Mouse (Mus musculus) forebrain, embryonic 14.5 days (tissue): ENCODE data around the gene Ttc27. TPM values are rescaled to one million over a fixed set of nuclear protein-coding genes. Genes with fewer than 3 reads are reported as not detected.

Experiments used
- ATAC-seq: fragments of 200-750 bp; cut with Nextera tagmentation; 2 replicates; pipeline ENCODE4 v1.8.0; 2017; ENCODE audit warnings: mild to moderate bottlenecking, moderate library complexity
- DNase-seq: peaks from one replicate; pipeline ENCODE4 v3.0.0-alpha.2; 2015; ENCODE audit warnings: low spot score
- H3K27ac ChIP-seq: fragments of 300-500 bp; sonication (generic); 2 replicates; pipeline ENCODE4 v1.5.1; 2014; ENCODE audit warnings: low read depth, mild to moderate bottlenecking, control low read depth, low read length, moderate library complexity
- H3K27me3 ChIP-seq: fragments of 300-500 bp; sonication (generic); replicated peaks from 2 replicates; pipeline ENCODE4 v1.6.1; 2014; ENCODE audit warnings: low read length, control low read depth, mixed read lengths; ENCODE audit not compliant: control insufficient read depth, insufficient read depth
- H3K36me3 ChIP-seq: fragments of 300-500 bp; sonication (generic); 2 replicates; pipeline ENCODE4 v1.6.1; 2014; ENCODE audit warnings: low read length, control low read depth; ENCODE audit not compliant: control insufficient read depth, insufficient read depth
- H3K4me1 ChIP-seq: fragments of 300-500 bp; sonication (generic); 2 replicates; pipeline ENCODE4 v1.6.1; 2014; ENCODE audit warnings: antibody characterized with exemption, low read length, control low read depth; ENCODE audit not compliant: control insufficient read depth, insufficient read depth
- H3K4me2 ChIP-seq: fragments of 300-500 bp; sonication (generic); 2 replicates; pipeline ENCODE4 v1.6.1; 2014; ENCODE audit warnings: mild to moderate bottlenecking, control low read depth, low read length
- H3K4me3 ChIP-seq: fragments of 300-500 bp; sonication (generic); 2 replicates; pipeline ENCODE4 v1.5.1; 2014; ENCODE audit warnings: low read depth, low read length, control low read depth
- H3K9ac ChIP-seq: fragments of 300-500 bp; sonication (generic); 2 replicates; pipeline ENCODE4 v1.6.1; 2014; ENCODE audit warnings: mild to moderate bottlenecking, low read length, control low read depth, moderate library complexity
- H3K9me3 ChIP-seq: fragments of 300-500 bp; sonication (generic); replicated peaks from 2 replicates; pipeline ENCODE4 v1.6.1; 2016; ENCODE audit warnings: low read length, control low read depth, mixed read lengths; ENCODE audit not compliant: control insufficient read depth
- WGBS: fragments of 180-500 bp; shearing (Covaris S2); extraction: QIAGEN DNeasy Blood & Tissue Kit; methylation state at CpG from one replicate; pipeline ENCODE4 v1.1.7; 2014; 5-methylcytosine and 5-hydroxymethylcytosine counted together
- polyA plus RNA-seq: library from polyadenylated mRNA; unstranded; fragments of >200 nt; fragmentation: Nextera tagmentation; extraction: Ambion mirVana; gene quantifications from 2 replicates; pipeline ENCODE4 v1.2.1, GENCODE M21; 2014

The Ttc27 gene
- polyA plus RNA-seq, 1 experiment from 2014 or later: 20.7 TPM

DNA sequence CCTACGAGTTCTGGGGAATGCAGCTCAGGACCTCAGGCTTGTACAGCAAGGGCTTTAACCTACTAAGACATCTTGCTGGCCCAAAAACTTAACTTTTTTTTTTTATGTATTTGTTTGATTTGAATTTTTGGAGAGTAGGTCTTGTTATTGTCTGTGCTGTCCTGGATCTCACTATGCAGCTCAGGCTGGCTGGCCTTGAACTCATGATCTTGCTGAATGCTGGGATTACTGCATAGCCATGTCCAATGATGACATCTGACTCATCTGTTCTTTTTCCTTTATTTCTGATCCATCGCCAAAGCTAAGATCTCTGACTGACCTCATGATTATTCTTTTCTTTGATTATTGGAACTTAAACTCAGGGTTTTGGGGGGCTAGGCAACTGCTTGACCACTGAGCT lies 113.3 kb downstream of the Ttc27 start:
- Histone ChIP-seq H3K9me3 (no peaks in the 10 kb centered on the region), H3K9ac (no peak overlapping the region), H3K27ac (no peak overlapping the region), H3K4me1 (no peaks in the 10 kb centered on the region), H3K36me3 (no peaks in the 10 kb centered on the region), H3K27me3 (no peaks in the 10 kb centered on the region), H3K4me2 (no peak overlapping the region), H3K4me3 (no peak overlapping the region)
- WGBS: 92% methylated on average over 2 of the region's 2 CpGs
- DNase-seq (no peak), ATAC-seq (no peak)

DNA sequence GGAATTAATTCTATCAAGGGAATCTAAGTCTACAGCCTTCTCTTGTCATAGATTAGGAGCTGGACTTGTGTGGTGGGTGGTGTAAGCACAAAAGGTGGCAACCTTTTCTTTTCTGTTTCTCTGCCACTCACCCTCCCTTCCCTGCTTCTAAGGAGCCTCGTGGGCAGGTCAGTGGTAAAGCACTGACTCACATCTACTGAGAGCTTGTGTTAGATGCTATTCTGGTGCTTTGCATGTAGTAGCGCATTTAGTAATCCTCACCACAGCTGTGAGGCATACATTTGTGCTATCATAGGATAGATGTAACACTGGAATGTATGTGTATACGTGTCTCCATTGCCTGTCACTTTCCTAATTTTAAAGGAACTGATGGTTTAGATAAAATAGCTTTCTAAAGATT lies 124.2 kb downstream of the Ttc27 start:
- Histone ChIP-seq H3K27me3 (no peaks in the 10 kb centered on the region), H3K4me2 (no peak overlapping the region), H3K9me3 (no peaks in the 10 kb centered on the region), H3K9ac (no peak overlapping the region), H3K27ac (no peak overlapping the region), H3K36me3 (no peaks in the 10 kb centered on the region), H3K4me3 (no peak overlapping the region), H3K4me1 (peaks cover 3% of the 10 kb centered on the region; the same call in 1 of the 2 replicates)
- DNase-seq: no peak
- ATAC-seq: no peak
- 76% methylated on average over 3 of the region's 3 CpGs for WGBS

DNA sequence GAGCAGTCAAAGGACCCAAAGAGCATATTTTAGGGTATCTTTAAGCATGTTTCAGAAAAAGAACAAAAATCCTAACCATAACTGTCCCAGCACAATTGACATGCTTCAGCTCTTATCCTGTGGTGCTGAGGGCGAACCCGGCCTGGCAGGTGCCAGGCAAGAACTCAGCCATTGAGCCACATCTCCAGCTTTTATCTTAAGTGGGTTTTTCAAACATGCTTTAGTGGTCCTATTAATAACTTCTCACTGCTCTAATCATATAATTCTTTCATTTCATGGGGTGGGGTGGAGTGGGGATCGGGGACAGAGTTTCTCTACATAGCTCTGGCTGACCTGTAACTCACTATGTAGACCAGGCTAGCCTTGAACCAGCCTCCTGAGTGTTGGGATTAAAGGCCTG lies 125.1 kb downstream of the Ttc27 start:
- Histone ChIP-seq H3K9me3 (no peaks in the 10 kb centered on the region), H3K27me3 (no peaks in the 10 kb centered on the region), H3K9ac (no peak overlapping the region), H3K36me3 (no peaks in the 10 kb centered on the region), H3K4me1 (peaks cover 3% of the 10 kb centered on the region; the same call in 1 of the 2 replicates), H3K27ac (no peak overlapping the region), H3K4me3 (no peak overlapping the region), H3K4me2 (no peak overlapping the region)
- DNase-seq: no peak
- ATAC-seq: no peak
- 90% methylated on average over 3 of the region's 3 CpGs for WGBS

DNA sequence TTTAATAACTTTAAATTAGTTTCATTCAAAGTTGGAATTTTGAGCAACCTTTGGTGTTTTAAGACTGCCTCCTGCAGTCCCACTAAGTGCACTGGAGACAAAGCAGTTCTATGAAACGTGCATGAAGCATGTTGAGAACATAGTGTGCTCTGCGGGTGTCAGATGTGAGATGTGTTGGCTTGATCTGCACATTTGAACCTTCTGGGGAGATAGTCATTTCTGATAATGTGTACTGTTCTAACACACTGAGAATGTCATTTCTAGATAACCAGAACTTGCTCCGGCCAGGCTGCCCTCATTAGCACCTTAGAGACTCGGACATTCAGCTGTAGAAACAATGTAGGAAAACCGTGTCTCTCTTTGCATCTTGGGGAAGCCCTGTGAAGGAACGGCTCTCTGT lies 126.0 kb downstream of the Ttc27 start:
- H3K27ac ChIP-seq: no peak overlapping the region
- H3K36me3 ChIP-seq: no peaks in the 10 kb centered on the region
- no peaks in the 10 kb centered on the region for H3K27me3 ChIP-seq
- ATAC-seq: no peak
- no peak for DNase-seq
- peaks cover 3% of the 10 kb centered on the region; the same call in 1 of the 2 replicates for H3K4me1 ChIP-seq
- no peak overlapping the region for H3K4me3 ChIP-seq
- 89% methylated on average over 6 of the region's 6 CpGs for WGBS
- no peak overlapping the region for H3K4me2 ChIP-seq
- H3K9ac ChIP-seq: no peak overlapping the region
- no peaks in the 10 kb centered on the region for H3K9me3 ChIP-seq

DNA sequence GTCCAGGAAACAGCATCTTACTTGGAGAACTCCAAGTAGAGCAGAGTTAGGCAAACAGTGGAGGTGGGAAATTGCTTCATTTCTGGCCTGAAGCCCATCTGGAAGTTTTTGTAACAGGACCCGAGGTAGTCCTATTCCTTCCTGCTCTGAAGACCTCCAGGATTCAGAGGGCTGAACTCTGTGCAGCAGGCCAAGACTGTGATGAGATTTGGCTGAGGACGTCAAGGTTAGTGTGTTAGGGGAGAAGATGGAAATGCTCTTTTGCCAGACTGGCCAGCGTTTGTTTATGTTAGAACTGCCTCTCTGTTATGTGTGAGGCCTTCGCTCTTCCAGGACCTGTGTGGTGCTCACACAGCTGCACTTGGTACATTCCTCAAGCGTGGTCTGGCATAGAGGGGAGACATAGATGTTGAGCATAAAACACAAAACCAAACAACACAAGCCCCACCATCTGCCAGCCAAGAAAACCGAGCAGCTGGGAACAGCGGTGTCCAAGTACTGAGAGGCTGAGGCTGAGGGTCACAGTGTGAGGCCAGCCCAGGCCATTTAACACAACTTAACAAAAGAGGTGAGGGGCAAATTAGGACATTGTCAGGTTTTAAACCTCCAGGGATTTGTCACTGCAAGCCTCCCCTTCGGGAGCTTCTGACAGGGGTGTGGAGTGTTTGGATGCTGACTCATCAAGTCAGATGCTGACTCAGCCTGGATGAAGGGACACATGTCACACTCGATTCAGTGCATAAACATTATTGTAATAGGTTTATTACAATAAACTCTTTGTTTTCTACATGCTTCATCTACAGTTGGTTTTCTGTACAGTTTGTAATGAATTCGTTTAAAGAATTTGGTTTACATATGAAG lies 128.7 kb downstream of the Ttc27 start:
- Histone ChIP-seq H3K27ac (no peak overlapping the region), H3K36me3 (no peaks in the 10 kb centered on the region), H3K4me3 (no peak overlapping the region), H3K9me3 (no peaks in the 10 kb centered on the region), H3K4me2 (no peak overlapping the region), H3K27me3 (no peaks in the 10 kb centered on the region), H3K9ac (no peak overlapping the region), H3K4me1 (peaks cover 3% of the 10 kb centered on the region; the same call in 1 of the 2 replicates)
- DNase-seq: peak; percentile 10
- 49% methylated on average over 10 of the region's 10 CpGs for WGBS
- ATAC-seq: peak; percentile 29; the same call in 1 of the 2 replicates

DNA sequence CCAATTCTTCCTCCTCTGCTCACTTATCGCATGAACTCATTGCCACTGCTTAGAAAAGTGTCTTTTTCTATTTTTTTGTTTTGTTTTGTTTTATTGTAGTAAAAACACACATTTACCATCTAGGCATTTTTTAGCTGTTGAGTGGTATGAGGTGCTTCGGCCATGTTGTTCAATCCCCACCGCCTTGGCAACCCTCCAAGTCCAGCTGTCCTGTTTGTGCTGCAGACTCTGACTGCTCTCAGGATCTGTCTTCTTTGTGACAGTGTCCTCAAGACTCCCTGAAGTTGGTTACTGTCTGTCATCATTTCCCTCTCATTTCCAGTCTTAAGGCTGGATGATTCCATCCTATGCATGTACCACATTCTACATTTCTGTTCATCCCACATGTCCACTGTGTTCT lies 132.7 kb downstream of the Ttc27 start:
- Histone ChIP-seq H3K9me3 (no peaks in the 10 kb centered on the region), H3K4me1 (peaks cover 3% of the 10 kb centered on the region; the same call in 1 of the 2 replicates), H3K9ac (no peak overlapping the region), H3K27ac (no peak overlapping the region), H3K4me2 (no peak overlapping the region), H3K27me3 (no peaks in the 10 kb centered on the region), H3K36me3 (no peaks in the 10 kb centered on the region), H3K4me3 (no peak overlapping the region)
- DNase-seq: no peak
- no peak for ATAC-seq
- 89% methylated on average over 3 of the region's 3 CpGs for whole genome bisulfite sequencing

DNA sequence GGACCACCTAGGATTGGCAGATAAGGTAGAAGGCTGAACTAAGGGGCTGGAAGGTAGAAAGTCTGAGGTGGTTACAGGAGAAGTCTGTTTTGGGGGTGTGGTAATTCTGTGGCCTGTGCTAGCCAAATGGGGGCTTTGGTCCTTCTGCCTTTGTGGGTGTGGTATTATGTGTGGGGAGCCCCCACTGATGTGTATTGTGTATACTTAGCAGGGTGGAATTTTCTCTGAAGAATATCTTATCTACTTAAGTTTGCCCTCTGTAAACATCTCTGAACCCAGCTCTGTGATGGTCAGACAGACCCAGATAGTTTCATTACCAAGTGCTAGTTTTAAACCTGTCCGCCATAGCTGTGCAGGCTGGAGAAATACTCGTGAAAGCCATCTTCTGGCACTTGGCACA lies 141.8 kb downstream of the Ttc27 start:
- Histone ChIP-seq H3K9ac (no peak overlapping the region), H3K4me1 (no peaks in the 10 kb centered on the region), H3K36me3 (no peaks in the 10 kb centered on the region), H3K9me3 (no peaks in the 10 kb centered on the region), H3K4me2 (no peak overlapping the region), H3K27me3 (no peaks in the 10 kb centered on the region), H3K27ac (no peak overlapping the region), H3K4me3 (no peak overlapping the region)
- DNase-seq: no peak
- 79% methylated on average over 2 of the region's 2 CpGs for WGBS
- no peak for ATAC-seq

DNA sequence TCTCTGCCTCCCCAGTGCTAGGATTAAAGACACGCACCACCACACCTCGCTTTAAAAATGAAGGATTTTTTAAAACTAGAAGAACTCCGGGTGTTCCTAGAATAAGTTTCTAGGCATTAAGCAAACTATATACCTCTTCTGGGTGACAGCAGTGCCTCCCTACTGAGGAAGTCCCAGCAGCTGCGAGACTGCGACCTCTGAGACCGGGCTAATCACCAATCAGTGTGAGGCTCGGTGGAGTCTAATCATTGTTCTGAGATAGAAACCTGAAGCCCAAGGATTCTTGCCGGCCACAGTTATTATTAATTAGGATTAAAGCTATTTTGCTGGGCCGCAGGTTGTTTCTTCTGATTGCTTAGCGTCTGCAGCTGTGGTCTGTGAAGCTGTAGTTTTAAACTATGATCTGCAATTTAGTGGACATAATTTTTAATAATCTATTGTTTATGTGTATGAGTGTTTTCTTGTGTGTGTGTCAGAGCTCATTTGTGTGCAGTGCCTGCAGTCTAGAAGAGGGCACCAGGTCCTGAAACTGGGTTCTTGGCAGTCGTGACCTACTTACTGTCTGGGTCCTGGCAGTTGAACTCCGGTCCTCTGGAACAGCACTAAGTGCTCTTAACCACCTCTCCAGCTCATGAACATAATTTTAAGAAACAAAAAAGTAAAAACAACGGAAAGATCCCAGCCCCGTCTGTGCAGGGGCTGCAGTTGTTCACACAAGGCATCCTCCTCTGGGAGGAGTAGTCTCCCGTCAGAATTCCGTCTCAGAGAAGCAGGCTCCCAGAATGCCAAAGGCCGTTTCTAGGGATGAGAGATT lies 142.9 kb downstream of the Ttc27 start:
- Histone ChIP-seq H3K36me3 (no peaks in the 10 kb centered on the region), H3K4me3 (no peak overlapping the region), H3K27ac (no peak overlapping the region), H3K9ac (no peak overlapping the region), H3K4me1 (no peaks in the 10 kb centered on the region), H3K9me3 (no peaks in the 10 kb centered on the region), H3K4me2 (no peak overlapping the region), H3K27me3 (no peaks in the 10 kb centered on the region)
- ATAC-seq: no peak
- no peak for DNase-seq
- WGBS: 28% methylated on average over 17 of the region's 17 CpGs

DNA sequence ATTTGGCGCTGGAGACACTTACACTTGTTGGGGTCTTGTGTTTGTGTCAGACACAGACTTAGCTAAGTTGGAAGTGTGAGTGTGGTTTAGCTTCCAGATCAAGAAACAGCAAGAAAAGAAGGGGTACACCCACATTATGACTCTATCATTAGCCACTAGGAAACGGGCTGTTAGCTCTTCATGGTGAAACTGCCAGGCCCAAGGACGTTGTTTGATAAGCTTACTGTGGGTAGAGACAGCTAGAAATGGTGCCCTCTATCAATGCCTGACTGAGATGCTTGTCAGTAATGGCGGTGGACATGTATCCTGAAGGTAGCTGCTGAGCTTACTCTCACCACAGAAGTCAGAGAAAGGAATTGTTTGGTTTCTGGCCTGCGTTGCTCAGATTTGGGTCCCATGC lies 146.3 kb downstream of the Ttc27 start:
- H3K4me3 ChIP-seq: no peak overlapping the region
- no peak overlapping the region for H3K4me2 ChIP-seq
- no peak overlapping the region for H3K27ac ChIP-seq
- no peaks in the 10 kb centered on the region for H3K27me3 ChIP-seq
- no peak for ATAC-seq
- H3K36me3 ChIP-seq: no peaks in the 10 kb centered on the region
- H3K9me3 ChIP-seq: no peaks in the 10 kb centered on the region
- 90% methylated on average over 5 of the region's 5 CpGs for WGBS
- no peak overlapping the region for H3K9ac ChIP-seq
- peaks cover 23% of the 10 kb centered on the region for H3K4me1 ChIP-seq
- DNase-seq: no peak
